ENCODE assay signal across 16 mouse cellular contexts in genomic region chr7:55852787-55853186, GRCm38 (mm10). TPM values are rescaled to one million over a fixed set of nuclear protein-coding genes. Genes with fewer than 3 reads are reported as not detected.
DNase-seq lines count a peak whose midpoint lies in the region; ATAC-seq and TF ChIP-seq lines count a peak whose summit lies in the region.
"Had no signal": no experiment of that assay in that cellular context is flagged by ENCODE, and none has a peak within 500 bp of the region (broad histone marks: within the 10 kb centered on the region; RNA-seq: fewer than 3 reads in every experiment).

No protein-coding gene starts in this region.

- peak; percentile 89 to 90 for ATAC-seq in hematopoietic stem cell, adult 5-6 weeks (replicated peaks in 1 of 2; ENCODE audit: insufficient read depth in 1 of 2, low FRiP score in 2 of 2, low TSS enrichment in 1 of 2, low read depth in 1 of 2, poor library complexity in 2 of 2, severe bottlenecking in 2 of 2)
- no peak for ATAC-seq in midbrain, embryonic 13.5 days
- no peak for ATAC-seq in hindbrain, postnatal 0 days
- ATAC-seq in frontal cortex, adult (ENCODE audit: low TSS enrichment): no peak
- ATAC-seq: forebrain, embryonic 16.5 days had no signal

- H3K4me3 ChIP-seq in bone marrow macrophage, adult 2 months (ENCODE audit: insufficient read depth, low read length): no peak overlapping the region
- H3K4me3 ChIP-seq in midbrain, embryonic 13.5 days (replicated peaks): no peak overlapping the region
- no peak overlapping the region for H3K4me3 ChIP-seq in hindbrain, postnatal 0 days (ENCODE audit: low read length)
- H3K4me3 ChIP-seq: limb, embryonic 13.5 days; lung, embryonic 15.5 days; stomach, embryonic 15.5 days had no signal

- no peak for TF ChIP-seq CTCF in bone marrow macrophage, adult 2 months (IDR thresholded peaks at IDR 0.05; ENCODE audit: low read depth, low read length)
- no peak for TF ChIP-seq CTCF in hindbrain, postnatal 0 days (IDR thresholded peaks at IDR 0.05; ENCODE audit: low read depth)

- no peaks in the 10 kb centered on the region for H3K27me3 ChIP-seq in midbrain, embryonic 13.5 days
- H3K27me3 ChIP-seq in hindbrain, postnatal 0 days (ENCODE audit: insufficient read depth, low read length): no peaks in the 10 kb centered on the region
- H3K27me3 ChIP-seq: limb, embryonic 13.5 days; lung, embryonic 15.5 days; stomach, embryonic 15.5 days had no signal

- peak overlapping the region; percentile 61 for H3K27ac ChIP-seq in bone marrow macrophage, adult 2 months (ENCODE audit: insufficient read depth, low read depth, low read length)
- no peak overlapping the region for H3K27ac ChIP-seq in midbrain, embryonic 13.5 days
- H3K27ac ChIP-seq in hindbrain, postnatal 0 days: no peak overlapping the region
- H3K27ac ChIP-seq: limb, embryonic 13.5 days; lung, embryonic 15.5 days; stomach, embryonic 15.5 days had no signal

- H3K4me1 ChIP-seq in bone marrow macrophage, adult 2 months (ENCODE audit: control insufficient read depth, insufficient read depth, low read length): peaks cover 78% of the 10 kb centered on the region
- H3K4me1 ChIP-seq in midbrain, embryonic 13.5 days (replicated peaks): peaks cover 18% of the 10 kb centered on the region
- H3K4me1 ChIP-seq in hindbrain, postnatal 0 days (ENCODE audit: insufficient read depth, low read length): peaks cover 7% of the 10 kb centered on the region

- DNase-seq in lung, postnatal 25 days (ENCODE audit: low spot score): peak; percentile 45
- no peak for DNase-seq in lung, postnatal 14 days
- DNase-seq in hindbrain, postnatal 0 days (ENCODE audit: low spot score): no peak
- DNase-seq: cerebellum, postnatal 10 days; gastrocnemius, postnatal 36 days; kidney, postnatal 4 days; right cerebral cortex, postnatal 14 days; thymus, postnatal 36 days had no signal

- no peak for TF ChIP-seq POLR2A in bone marrow macrophage, adult 2 months (IDR thresholded peaks at IDR 0.05; ENCODE audit: borderline replicate concordance, low read depth, low read length)

- peaks cover 4% of the 10 kb centered on the region; the same call in 1 of the 2 replicates for H3K36me3 ChIP-seq in midbrain, embryonic 13.5 days
- no peaks in the 10 kb centered on the region for H3K36me3 ChIP-seq in hindbrain, postnatal 0 days (ENCODE audit: insufficient read depth, low read length)
- H3K36me3 ChIP-seq: limb, embryonic 13.5 days; stomach, embryonic 15.5 days had no signal

- 90% methylated on average over 3 of the region's 3 CpGs for whole genome bisulfite sequencing in midbrain, embryonic 13.5 days
- 68% methylated on average over 3 of the region's 3 CpGs for WGBS in hindbrain, postnatal 0 days

- H3K9ac ChIP-seq in midbrain, embryonic 13.5 days (replicated peaks): no peak overlapping the region
- no peak overlapping the region for H3K9ac ChIP-seq in hindbrain, postnatal 0 days (replicated peaks; ENCODE audit: low read length)
- H3K9ac ChIP-seq: limb, embryonic 13.5 days; lung, embryonic 15.5 days; stomach, embryonic 15.5 days had no signal

- no peaks in the 10 kb centered on the region for H3K9me3 ChIP-seq in midbrain, embryonic 13.5 days
- no peaks in the 10 kb centered on the region for H3K9me3 ChIP-seq in hindbrain, postnatal 0 days (ENCODE audit: low read length)
- H3K9me3 ChIP-seq: limb, embryonic 13.5 days; lung, embryonic 15.5 days; stomach, embryonic 15.5 days had no signal

- no peak overlapping the region for H3K4me2 ChIP-seq in midbrain, embryonic 13.5 days (replicated peaks)
- no peak overlapping the region for H3K4me2 ChIP-seq in hindbrain, postnatal 0 days (ENCODE audit: low read depth, low read length)
- H3K4me2 ChIP-seq: limb, embryonic 13.5 days; lung, embryonic 15.5 days; stomach, embryonic 15.5 days had no signal

RNA-seq across cellular contexts. Expression of gene Cyfip1, which starts 11.2 kb away (rescaled TPM):
- 132 and 147 TPM in 2 replicates for polyA plus RNA-seq in bone marrow macrophage, adult 2 months (2012; ENCODE audit: insufficient read depth, insufficient read length, missing spikeins)
- total RNA-seq in hematopoietic stem cell, adult 5-6 weeks (2017): 42.8 and 59.9 TPM in 2 replicates
- 52.8 and 56.3 TPM in 2 replicates for polyA plus RNA-seq in midbrain, embryonic 13.5 days (2015; fragmentation: Nextera tagmentation; extraction: Ambion mirVana)
- total RNA-seq in hindbrain, postnatal 0 days (2014; rRNA removed): 44.1 and 48.5 TPM in 2 replicates
- polyA plus RNA-seq in hindbrain, postnatal 0 days (2015; fragmentation: Nextera tagmentation; extraction: Ambion mirVana): 41.5 and 47.2 TPM in 2 replicates

RNA-seq across cellular contexts. Expression of gene Tubgcp5, which starts 58.8 kb away (rescaled TPM):
- 21.4 and 25.7 TPM in 2 replicates for polyA plus RNA-seq in bone marrow macrophage, adult 2 months (2012; ENCODE audit: insufficient read depth, insufficient read length, missing spikeins)
- 38.2 and 42.5 TPM in 2 replicates for total RNA-seq in hematopoietic stem cell, adult 5-6 weeks (2017)
- polyA plus RNA-seq in midbrain, embryonic 13.5 days (2015; fragmentation: Nextera tagmentation; extraction: Ambion mirVana): 40.8 and 44.5 TPM in 2 replicates
- 15.9 and 25.9 TPM in 2 replicates for total RNA-seq in hindbrain, postnatal 0 days (2014; rRNA removed)
- 22.3 and 23.4 TPM in 2 replicates for polyA plus RNA-seq in hindbrain, postnatal 0 days (2015; fragmentation: Nextera tagmentation; extraction: Ambion mirVana)

Comparison
In these comparisons a context has a peak if more than half of its experiments do, and no peak if none do; other contexts are left out.
1. ATAC-seq: peak in hematopoietic stem cell, adult 5-6 weeks (2 of 2); none in midbrain, embryonic 13.5 days (single experiment), hindbrain, postnatal 0 days (single experiment) and frontal cortex, adult (single experiment).